Mouse (Mus musculus) lung, embryonic 16.5 days (tissue): Measurements from ENCODE around the gene Edrf1. TPM values are rescaled to one million over a fixed set of nuclear protein-coding genes. Genes with fewer than 3 reads are reported as not detected.
"Not testable (repeated sequence)": the region's sequence is repeated elsewhere in the genome, so short reads cannot be mapped to it uniquely, and the experiment has no call there.

Experiments
- ATAC-seq: fragments of 200-750 bp; cut with Nextera tagmentation; 2 replicates; pipeline ENCODE4 v1.8.0; 2017; ENCODE audit warnings: low read depth, mild to moderate bottlenecking, moderate library complexity
- H3K27ac ChIP-seq: fragments of 300-500 bp; sonication (generic); 2 replicates; pipeline ENCODE4 v1.5.1; 2014; ENCODE audit warnings: mild to moderate bottlenecking, control low read depth, low read length
- H3K27me3 ChIP-seq: fragments of 300-500 bp; sonication (generic); 2 replicates; pipeline ENCODE4 v1.6.1; 2014; ENCODE audit warnings: low read depth, low read length, mixed read lengths; ENCODE audit not compliant: control insufficient read depth, insufficient read depth
- H3K36me3 ChIP-seq: fragments of 300-500 bp; sonication (generic); 2 replicates; pipeline ENCODE4 v1.6.1; 2014; ENCODE audit warnings: low read length; ENCODE audit not compliant: control insufficient read depth, insufficient read depth
- H3K4me1 ChIP-seq: fragments of 300-500 bp; sonication (generic); replicated peaks from 2 replicates; pipeline ENCODE4 v1.6.1; 2014; ENCODE audit warnings: low read length, mixed read lengths; ENCODE audit not compliant: control insufficient read depth, insufficient read depth
- H3K4me2 ChIP-seq: fragments of 300-500 bp; sonication (generic); 2 replicates; pipeline ENCODE4 v1.6.1; 2014; ENCODE audit warnings: low read depth, low read length, control low read depth
- H3K4me3 ChIP-seq: fragments of 300-500 bp; sonication (generic); 2 replicates; pipeline ENCODE4 v1.5.1; 2014; ENCODE audit warnings: mild to moderate bottlenecking, low read length, control low read depth
- H3K9ac ChIP-seq: fragments of 300-500 bp; sonication (generic); 2 replicates; pipeline ENCODE4 v1.6.1; 2014; ENCODE audit warnings: low read length, control low read depth
- H3K9me3 ChIP-seq: fragments of 300-500 bp; sonication (generic); 2 replicates; pipeline ENCODE4 v1.6.1; 2016; ENCODE audit warnings: low read length; ENCODE audit not compliant: control insufficient read depth
- WGBS: fragments of 180-500 bp; shearing (Covaris S2); extraction: QIAGEN DNeasy Blood & Tissue Kit; methylation state at CpG from one replicate; pipeline ENCODE4 v1.1.7; 2014; 5-methylcytosine and 5-hydroxymethylcytosine counted together
- polyA plus RNA-seq: library from polyadenylated mRNA; unstranded; fragments of >200 nt; fragmentation: Nextera tagmentation; extraction: Ambion mirVana; gene quantifications from 2 replicates; pipeline ENCODE4 v1.2.1, GENCODE M21; 2015

Edrf1 gene
- polyA plus RNA-seq, 1 experiment from 2014 or later, result 19.9 TPM

DNA sequence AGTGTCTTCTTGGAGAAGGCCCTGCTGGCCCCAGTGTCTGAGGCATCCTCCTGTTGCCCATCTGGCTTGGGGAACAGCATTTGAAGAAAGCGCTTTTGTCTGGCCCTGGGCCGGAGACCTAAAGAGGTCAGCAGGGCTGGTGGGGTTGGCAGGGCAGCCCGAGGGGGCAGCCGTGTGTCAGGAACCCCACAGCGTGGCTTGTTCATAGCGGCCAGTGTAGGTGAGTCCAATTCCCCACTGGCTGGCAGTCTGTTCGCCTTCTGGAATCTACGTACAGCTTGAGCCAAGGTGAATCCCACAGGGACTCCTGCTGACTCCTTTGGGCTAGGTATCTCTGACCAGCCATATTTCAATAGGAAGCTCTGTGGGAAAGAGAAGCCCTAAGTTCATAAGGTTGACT lies 41.4 kb downstream of the Edrf1 start:
- H3K9ac ChIP-seq, result no peak overlapping the region
- 90% methylated on average over 8 of the region's 8 CpGs for WGBS
- H3K9me3 ChIP-seq, result no peaks in the 10 kb centered on the region
- no peaks in the 10 kb centered on the region for H3K36me3 ChIP-seq
- no peaks in the 10 kb centered on the region for H3K27me3 ChIP-seq
- H3K4me1 ChIP-seq, result no peaks in the 10 kb centered on the region
- no peak overlapping the region for H3K4me3 ChIP-seq
- no peak overlapping the region for H3K4me2 ChIP-seq
- no peak overlapping the region for H3K27ac ChIP-seq
- ATAC-seq, result no peak

DNA sequence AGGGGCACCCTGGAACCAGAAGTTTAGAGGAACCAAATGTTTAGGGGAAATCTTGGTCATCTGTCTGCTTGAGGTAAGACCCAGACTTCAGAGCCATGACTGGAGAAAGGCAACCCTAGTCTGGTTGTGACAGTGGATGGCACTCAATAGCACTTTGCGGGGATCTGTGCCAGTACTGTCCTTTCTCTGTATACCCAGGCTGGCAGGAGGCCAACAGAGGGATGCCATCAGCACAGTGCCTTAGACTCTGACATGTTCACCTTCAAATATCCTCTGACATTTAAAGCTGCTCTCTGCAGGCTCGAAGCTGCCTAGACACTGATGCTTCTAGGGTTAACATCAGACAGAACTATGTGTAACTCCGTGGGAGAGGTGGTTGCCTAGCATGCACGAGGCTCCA lies 42.1 kb downstream of the Edrf1 start:
- Histone ChIP-seq H3K36me3 (no peaks in the 10 kb centered on the region), H3K4me1 (no peaks in the 10 kb centered on the region), H3K27me3 (no peaks in the 10 kb centered on the region), H3K4me2 (no peak overlapping the region), H3K9me3 (no peaks in the 10 kb centered on the region), H3K4me3 (no peak overlapping the region), H3K27ac (no peak overlapping the region), H3K9ac (no peak overlapping the region)
- no peak for ATAC-seq
- WGBS, result 54% methylated on average over 4 of the region's 4 CpGs

DNA sequence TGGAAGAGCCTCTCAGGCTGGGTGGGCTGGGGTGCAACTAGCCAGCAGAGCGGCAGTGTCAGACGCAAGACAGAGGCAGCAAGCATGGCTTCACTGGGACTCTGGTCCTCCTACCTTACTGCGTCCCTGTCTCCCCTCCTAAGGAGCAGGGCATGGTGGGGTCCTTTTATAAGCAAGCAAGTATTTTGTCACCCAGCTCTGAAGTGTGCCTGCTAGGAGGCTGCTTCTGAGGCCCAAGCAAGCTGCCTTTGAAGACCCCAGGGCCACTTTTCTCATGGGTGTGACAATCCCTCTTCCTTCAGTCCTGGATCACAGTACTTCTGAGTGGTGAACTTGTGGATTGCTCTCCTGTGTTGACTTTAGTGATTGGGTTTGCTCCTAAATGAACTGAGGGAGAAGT lies 42.6 kb downstream of the Edrf1 start, which contains the start of gene Mmp21:
Mmp21 (minus strand) TSS at position 101 of the 400 bp plus-strand sequence.
- no peaks in the 10 kb centered on the region for H3K4me1 ChIP-seq
- no peaks in the 10 kb centered on the region for H3K9me3 ChIP-seq
- no peak within 1 kb of the TSS for H3K4me3 ChIP-seq
- H3K4me2 ChIP-seq, result no peak within 1 kb of the TSS
- H3K9ac ChIP-seq, result no peak within 1 kb of the TSS
- 73% methylated on average over 3 of the region's 3 CpGs for WGBS
- no peak for ATAC-seq
- H3K36me3 ChIP-seq, result no peaks in the 10 kb centered on the region
- H3K27ac ChIP-seq, result no peak within 1 kb of the TSS
- H3K27me3 ChIP-seq, result no peaks in the 10 kb centered on the region

DNA sequence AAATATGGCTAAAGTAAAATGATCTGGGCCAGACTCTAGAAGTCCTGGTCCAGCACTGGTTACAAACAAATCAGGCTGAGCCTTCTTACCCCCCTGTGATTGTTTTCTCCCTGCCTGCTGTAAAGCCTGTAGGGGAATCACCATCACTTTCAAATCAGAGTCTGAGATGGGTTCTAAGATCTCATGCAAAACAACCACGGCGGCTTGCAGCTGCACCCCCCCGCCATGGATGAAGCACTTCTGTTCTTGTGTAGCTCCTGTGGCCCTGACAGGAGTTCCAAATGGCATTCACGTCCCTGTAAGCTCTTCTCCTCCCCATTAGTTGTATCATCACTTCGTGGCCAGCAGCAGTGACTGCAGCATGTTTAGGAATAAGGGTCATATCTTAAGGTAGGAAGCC lies 46.3 kb downstream of the Edrf1 start:
- Histone ChIP-seq H3K4me1 (no peaks in the 10 kb centered on the region), H3K4me3 (no peak overlapping the region), H3K9ac (no peak overlapping the region), H3K4me2 (no peak overlapping the region), H3K27ac (no peak overlapping the region), H3K27me3 (no peaks in the 10 kb centered on the region), H3K9me3 (peaks cover 7% of the 10 kb centered on the region; the same call in 1 of the 2 replicates), H3K36me3 (peaks cover 5% of the 10 kb centered on the region)
- 85% methylated on average over 5 of the region's 5 CpGs for WGBS
- no peak for ATAC-seq

DNA sequence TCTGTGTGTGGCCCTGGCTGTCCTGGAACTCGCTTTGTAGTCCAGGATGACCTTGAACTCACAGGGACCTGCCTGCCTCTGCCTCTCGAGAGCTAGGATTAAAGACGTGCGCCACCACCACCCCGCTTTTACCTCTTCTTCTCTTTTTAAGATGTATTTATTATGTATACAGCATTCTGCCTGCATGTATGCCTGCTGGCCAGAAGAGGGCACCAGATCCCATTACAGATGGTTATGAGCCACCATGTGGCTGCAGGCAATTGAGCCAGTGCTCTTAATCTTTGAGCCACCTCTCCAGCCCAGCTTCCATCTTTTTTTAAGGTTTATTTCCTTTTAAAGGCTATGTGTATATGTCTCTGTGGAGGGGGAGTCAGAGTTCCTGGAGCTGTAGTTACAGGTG lies 46.8 kb downstream of the Edrf1 start:
- no peak for ATAC-seq
- Histone ChIP-seq H3K4me1 (no peaks in the 10 kb centered on the region), H3K9ac (no peak overlapping the region), H3K4me3 (no peak overlapping the region), H3K27ac (no peak overlapping the region), H3K27me3 (no peaks in the 10 kb centered on the region), H3K4me2 (no peak overlapping the region), H3K9me3 (peaks cover 12% of the 10 kb centered on the region; the same call in 1 of the 2 replicates), H3K36me3 (peaks cover 10% of the 10 kb centered on the region)
- WGBS, result 84% methylated on average over 5 of the region's 5 CpGs

DNA sequence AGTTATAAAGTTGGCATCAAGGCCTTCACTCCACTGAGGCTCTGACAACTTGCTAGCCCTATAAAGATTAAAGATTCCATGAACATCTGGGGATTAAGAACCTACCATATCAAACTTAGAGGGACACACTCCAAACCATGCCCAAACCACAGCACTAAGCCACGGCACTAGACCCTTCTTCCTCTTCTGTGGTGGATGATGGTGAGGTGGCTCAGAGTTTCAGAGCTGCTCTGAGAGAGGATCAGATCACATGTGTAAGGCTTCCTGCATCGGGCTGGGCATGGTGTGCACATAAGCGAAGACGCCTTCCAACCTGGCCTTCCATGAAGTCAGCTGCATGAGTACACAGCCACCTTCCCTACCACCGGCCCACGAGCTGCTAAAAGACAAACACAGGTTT lies 47.4 kb downstream of the Edrf1 start:
- Histone ChIP-seq H3K36me3 (peaks cover 15% of the 10 kb centered on the region), H3K9me3 (peaks cover 14% of the 10 kb centered on the region; the same call in 1 of the 2 replicates), H3K4me2 (no peak overlapping the region), H3K4me3 (no peak overlapping the region), H3K27me3 (no peaks in the 10 kb centered on the region), H3K27ac (no peak overlapping the region), H3K9ac (no peak overlapping the region), H3K4me1 (no peaks in the 10 kb centered on the region)
- 90% methylated on average over 6 of the region's 6 CpGs for WGBS
- ATAC-seq, result no peak

DNA sequence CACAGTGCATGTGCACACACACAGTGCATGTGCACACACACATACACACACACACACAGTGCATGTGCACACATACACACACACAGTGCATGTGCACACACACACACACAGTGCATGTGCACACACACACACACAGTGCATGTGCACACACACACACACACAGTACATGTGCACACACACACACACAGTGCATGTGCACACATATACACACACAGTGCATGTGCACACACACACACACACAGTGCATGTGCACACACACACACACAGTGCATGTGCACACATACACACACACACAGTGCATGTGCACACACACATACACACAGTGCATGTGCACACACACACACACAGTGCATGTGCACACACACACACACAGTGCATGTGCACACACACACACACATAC lies 48.3 kb downstream of the Edrf1 start:
- not testable (repeated sequence) for ATAC-seq

DNA sequence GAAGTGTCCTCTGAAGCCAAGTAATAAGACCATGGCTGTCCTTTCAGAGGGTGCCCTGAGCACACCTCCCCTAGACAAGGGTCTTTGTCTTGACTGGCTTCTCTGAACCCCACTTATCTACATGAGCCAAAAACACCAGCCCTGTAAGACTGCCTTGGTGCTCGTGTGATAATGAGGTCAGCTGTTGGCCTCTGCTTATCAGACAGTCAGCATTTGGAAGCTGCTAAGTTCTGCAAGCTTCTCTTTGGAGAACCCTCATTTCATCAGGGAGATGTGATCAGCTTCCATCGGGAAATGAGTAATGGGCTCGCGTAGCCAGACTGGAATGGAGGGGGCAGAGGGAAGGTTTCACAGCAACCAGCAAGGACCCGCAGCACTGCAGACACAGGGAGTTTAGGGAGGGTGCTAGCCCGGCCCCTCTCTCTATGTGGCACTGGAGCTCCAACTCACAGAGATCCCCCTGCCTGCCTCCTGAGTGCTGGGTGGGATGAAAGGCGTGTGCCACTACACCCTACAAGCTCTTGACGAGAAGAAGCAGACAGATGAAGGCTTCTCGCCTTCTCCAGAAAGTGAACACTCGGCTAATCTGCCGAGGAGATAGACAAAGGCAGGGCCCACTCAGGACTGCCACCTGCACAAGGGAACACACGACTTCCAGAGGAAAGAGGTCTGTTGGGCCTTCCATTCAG lies 60.8 kb downstream of the Edrf1 start:
- no peak for ATAC-seq
- Histone ChIP-seq H3K27ac (no peak overlapping the region), H3K9ac (no peak overlapping the region), H3K27me3 (no peaks in the 10 kb centered on the region), H3K9me3 (no peaks in the 10 kb centered on the region), H3K4me1 (no peaks in the 10 kb centered on the region), H3K36me3 (peaks cover 2% of the 10 kb centered on the region; the same call in 1 of the 2 replicates), H3K4me2 (no peak overlapping the region), H3K4me3 (no peak overlapping the region)
- WGBS, result 77% methylated on average over 12 of the region's 12 CpGs

More for the DNA sequence above, 48.3 kb downstream of the Edrf1 start:
- not testable (repeated sequence) for H3K4me1 ChIP-seq, H3K27ac ChIP-seq, H3K4me3 ChIP-seq, H3K27me3 ChIP-seq, H3K4me2 ChIP-seq, H3K9ac ChIP-seq
- H3K36me3 ChIP-seq, result peaks cover 19% of the 10 kb centered on the region
- peaks cover 14% of the 10 kb centered on the region; the same call in 1 of the 2 replicates for H3K9me3 ChIP-seq

DNA sequence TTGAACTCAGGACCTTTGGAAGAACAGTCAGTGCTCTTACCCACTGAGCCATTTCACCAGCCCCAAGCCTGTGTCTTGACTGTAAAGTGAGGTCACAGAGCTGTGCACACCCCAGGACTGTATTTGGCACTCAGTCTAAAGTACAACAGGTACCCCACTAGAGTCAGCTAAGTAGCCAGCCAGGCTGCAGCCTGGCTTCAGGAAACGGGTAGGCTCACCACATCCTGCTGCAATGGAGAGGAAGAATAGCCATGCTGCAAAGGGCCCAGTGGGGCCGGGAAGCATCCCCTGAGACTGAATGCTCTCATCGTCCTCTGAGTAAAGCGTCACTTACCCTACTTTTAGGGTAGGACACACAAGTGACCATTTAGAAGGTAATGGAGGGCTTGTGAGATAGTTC lies 62.5 kb downstream of the Edrf1 start:
- Histone ChIP-seq H3K9me3 (no peaks in the 10 kb centered on the region), H3K9ac (no peak overlapping the region), H3K4me1 (no peaks in the 10 kb centered on the region), H3K4me3 (no peak overlapping the region), H3K36me3 (peaks cover 2% of the 10 kb centered on the region; the same call in 1 of the 2 replicates), H3K4me2 (no peak overlapping the region), H3K27ac (no peak overlapping the region), H3K27me3 (no peaks in the 10 kb centered on the region)
- WGBS, result 75% methylated on average over 4 of the region's 4 CpGs
- ATAC-seq, result no peak
